Mouse (Mus musculus) T-helper 1 cell (primary cell): ENCODE data around the gene Net1.
"Not testable (repeated sequence)": the region's sequence is repeated elsewhere in the genome, so short reads cannot be mapped to it uniquely, and the experiment has no call there.

Source experiments
- in situ Hi-C: fragments of 300-600 bp; cut with MboI, MseI; formaldehyde crosslinking; loops from one replicate; pipeline ENCODE4 v1.15.1; 2025; ENCODE audit warnings: high pct_unique_total_duplicates

The Net1 gene

DNA sequence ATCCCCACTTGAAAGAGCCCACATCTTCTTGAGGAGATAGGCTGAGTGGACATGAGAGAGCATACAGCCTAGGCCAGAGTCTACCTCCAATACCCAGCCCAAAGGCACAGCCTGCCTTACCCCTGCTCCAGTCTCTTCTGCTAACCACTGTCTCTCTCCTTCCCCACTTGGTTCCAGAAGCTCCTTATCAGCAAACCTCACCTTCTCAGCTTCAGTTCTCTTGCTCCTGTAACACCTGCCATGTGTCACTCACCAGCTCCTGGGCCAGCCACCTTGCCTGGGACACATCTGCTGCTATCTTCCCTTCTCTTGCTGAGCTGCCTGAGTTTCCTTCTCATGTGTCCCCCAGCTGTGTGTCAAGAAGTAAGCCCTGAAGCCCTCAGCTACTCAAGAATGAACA, 84.4 kb downstream of the Net1 start:
- in situ Hi-C loops: not testable (repeated sequence)

DNA sequence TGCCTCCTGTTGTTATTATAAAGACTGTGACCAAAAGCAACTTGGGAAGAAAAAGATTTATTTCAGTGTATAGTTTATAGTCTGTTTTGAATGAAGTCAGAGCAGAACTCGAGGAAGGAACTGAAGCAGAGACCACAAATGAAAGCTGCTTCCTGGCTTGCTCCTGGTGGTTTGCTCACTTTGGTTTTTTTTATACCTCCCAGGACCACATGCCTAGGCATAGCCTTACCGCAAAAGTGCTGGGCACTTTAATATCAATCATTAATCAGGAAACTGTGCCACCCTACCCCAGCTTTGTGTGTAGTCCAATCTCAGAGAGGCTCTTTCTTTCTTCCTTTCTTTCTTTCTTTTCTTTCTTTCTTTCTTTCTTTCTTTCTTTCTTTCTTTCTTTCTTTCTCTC, 85.6 kb downstream of the Net1 start:
- in situ Hi-C loops: no loop called here
